Mouse (Mus musculus): ENCODE measurements around the gene Tlx2.

The Tlx2 gene

GRCm38 (mm10) chr6:83020836-83021593 lies 49.1 kb downstream of the Tlx2 start:
- no peak for DNase-seq

DNA sequence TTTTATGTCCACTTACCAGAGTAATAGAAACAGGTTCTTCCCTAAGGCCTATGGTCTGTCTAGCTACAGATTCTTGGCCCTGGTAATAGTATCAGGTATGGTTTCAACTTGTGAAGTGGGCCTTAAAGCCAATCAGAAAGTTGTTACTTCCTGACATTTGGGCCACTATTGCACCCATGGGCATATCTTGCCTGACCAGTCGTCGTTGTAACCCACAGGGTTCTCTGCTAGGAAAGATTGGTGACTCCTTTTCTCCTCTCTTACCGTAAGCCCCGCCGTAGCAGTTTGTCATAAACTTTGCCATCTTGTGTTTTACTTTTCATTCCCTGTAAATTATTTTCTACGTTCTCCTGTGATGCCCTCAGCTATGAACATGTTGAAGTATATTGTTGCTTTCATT lies 50.0 kb downstream of the Tlx2 start:
- no peak for DNase-seq

- no peak for DNase-seq
Observed at GRCm38 (mm10) chr6:83019044-83019443, 51.0 kb downstream of the Tlx2 start.

All from kidney, adult 11 months (tissue).